Mouse (Mus musculus) left cerebral cortex, adult 2 months (tissue): ENCODE data around the gene Nfkb2. TPM values are rescaled to one million over a fixed set of nuclear protein-coding genes. Genes with fewer than 3 reads are reported as not detected.
A peak's percentile ranks its signal among the peaks of the same experiment; 100 is the strongest.

Experiments used
- DNase-seq, 2 experiments: peaks; one replicate each; pipeline ENCODE4 v3.0.0; 2021 to 2022; ENCODE audit warnings: low spot score in 2 of 2, mixed read lengths in 1 of 2; ENCODE audit errors: extremely low spot score in 1 of 2
- H3K27ac ChIP-seq: fragments of 200-600 bp; 2 replicates; pipeline ENCODE4 v1.8.1; 2022
- H3K4me3 ChIP-seq: fragments of 200-600 bp; 2 replicates; pipeline ENCODE4 v1.8.1; 2022
- CTCF ChIP-seq: fragments of 200-600 bp; IDR thresholded peaks from 2 replicates; pipeline ENCODE4 v1.8.1; 2022; ENCODE audit warnings: antibody characterized with exemption, mild to moderate bottlenecking, moderate library complexity
- intact Hi-C: fragments of 180-260 bp; cut with DNase I; formaldehyde crosslinking; loops from one replicate; pipeline ENCODE4 v1.15.1; 2025
- total RNA-seq, 2 experiments: library from RNA; stranded (reverse); gene quantifications; 2 replicates each; pipeline ENCODE4 v1.2.3; 2021

Nfkb2 gene
- total RNA-seq, 2 experiments from 2014 or later = 2.9 to 3.3 TPM

GRCm38 (mm10) chr19:46318031-46318471, 13.9 kb downstream of the Nfkb2 start:
- Histone ChIP-seq H3K27ac (peak overlapping the region; percentile 93), H3K4me3 (peak overlapping the region; percentile 44)
- TF ChIP-seq CTCF = no peak
- intact Hi-C loops = no loop called here
- DNase-seq = peak; percentile 70 to 71

- H3K27ac ChIP-seq = peak overlapping the region; percentile 93
- H3K4me3 ChIP-seq = peak overlapping the region; percentile 44
- DNase-seq = peak; percentile 90 to 92
- intact Hi-C loops = no loop called here
- no peak for TF ChIP-seq CTCF
These were observed 14.7 kb downstream of the Nfkb2 start for GRCm38 (mm10) chr19:46318586-46319378.

DNA sequence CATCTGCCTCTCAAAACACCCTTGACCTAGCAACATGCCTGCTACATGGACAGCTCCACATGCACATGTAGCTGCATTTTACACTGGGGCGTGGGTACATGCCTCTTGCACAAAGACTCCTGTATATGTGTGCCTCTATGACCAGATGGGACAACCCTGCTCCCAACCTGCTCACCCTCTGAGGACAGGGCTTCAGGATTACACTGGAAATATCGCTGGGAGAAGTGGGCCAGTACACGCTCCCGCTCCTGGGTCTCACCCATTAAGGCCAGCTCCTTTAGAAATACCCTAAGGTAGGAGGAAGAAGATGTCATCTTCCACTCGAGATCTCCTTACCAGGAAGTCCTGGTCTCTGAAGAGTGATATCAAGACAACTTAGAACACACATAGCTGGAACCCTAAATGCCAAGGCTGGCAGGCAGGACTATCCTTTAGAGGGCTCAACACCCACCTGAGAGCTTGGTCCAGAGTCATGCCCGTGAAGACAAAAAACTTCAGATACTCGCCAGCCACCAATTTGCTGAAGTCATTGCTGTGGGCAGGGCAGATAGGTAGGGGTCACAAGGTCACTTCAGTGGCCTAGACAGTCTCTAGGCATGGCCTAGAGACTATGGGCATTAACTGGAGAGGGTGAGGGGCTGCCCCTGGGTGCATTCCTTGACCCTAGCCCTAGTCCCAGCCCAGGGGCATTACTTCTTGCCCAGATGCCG, 16.1 kb downstream of the Nfkb2 start:
- H3K27ac ChIP-seq = peak overlapping the region; percentile 45
- no peak for DNase-seq

DNA sequence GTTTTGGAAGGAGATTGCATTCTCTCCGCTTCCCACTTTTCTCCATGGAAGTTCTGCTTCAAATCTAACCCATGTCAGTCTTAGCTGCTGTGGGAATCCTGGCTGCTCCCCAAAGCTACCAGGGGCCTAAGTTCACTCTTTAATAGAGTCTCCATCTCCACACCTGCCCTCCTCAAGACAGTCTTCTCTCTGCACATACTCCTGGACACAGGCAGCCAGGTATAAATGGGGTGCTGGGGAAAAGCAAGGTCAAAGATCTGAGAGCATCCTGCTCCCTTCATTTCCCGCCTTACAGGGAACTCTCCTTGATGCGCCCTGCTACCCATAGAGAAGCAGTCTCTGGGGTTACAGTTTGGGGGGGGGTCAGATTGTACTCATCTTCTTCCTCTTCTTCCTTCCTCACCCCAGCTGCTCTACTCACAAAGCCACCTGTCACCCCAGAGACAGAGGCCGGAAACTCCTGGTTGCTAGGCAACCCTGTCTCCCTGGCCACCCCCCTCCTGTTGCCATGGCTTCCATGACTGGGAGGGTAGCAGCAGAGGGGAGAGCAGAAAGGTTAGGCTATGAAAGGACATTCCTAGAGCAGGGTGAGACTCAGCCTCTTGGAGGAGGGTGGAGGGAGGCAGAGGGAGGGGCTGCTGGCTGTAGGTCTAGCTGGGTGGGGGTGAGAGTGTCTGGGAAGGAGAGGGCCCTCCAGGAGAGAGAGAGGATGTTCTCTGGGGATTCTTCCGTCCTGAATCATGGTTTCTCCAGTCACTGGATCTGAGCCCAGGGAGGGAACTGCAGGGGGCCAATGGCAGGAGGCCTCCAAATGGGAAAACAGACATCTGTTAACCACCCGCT, 17.2 kb downstream of the Nfkb2 start:
- peak; percentile 42 to 44 for DNase-seq
- peak overlapping the region; percentile 56 for H3K27ac ChIP-seq
- no peak overlapping the region for H3K4me3 ChIP-seq
- TF ChIP-seq CTCF = no peak
- intact Hi-C loops = no loop called here

More for the DNA sequence above, 16.1 kb downstream of the Nfkb2 start:
- TF ChIP-seq CTCF = no peak
- intact Hi-C loops = no loop called here
- no peak overlapping the region for H3K4me3 ChIP-seq

DNA sequence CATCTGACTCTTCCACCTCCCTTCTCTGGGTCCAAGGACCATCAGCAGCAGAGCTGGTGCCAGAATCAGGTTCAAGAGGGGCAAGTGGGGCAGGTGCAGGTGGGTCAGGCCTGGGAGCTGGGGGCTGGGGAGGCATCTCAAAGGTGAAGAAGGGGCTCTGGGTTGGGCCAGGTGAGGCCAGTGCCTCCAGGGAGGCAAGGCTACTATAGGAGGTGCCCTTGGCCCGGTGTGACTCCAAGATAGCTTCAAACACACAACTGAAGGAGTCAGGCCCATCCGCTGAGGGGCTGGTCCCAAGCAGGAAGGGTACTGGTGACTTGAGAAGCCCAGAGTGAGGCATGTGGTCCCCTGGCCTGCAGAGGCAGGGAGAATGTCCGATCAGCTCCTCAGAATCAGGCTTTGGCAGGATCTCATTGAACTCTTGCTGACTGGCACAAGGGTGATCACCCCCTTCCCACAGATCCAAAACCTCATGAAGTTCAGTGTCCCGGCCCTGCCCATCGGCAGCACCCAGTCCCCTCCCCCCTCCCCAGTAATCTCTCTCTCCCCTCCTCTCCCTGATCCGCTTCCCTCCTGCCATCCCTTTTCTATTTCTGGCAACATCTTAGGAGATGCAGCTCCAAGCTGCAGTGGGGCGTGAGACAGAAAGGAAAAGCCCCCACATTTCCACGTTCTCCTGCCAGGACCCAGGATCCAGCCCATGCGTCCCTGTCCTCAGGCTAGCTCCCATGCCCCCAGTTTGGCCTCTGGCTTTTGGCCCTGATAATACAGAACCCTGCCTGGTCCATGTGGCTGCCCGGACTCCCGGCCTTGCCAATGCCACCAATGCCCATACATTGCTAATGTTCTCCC, 18.2 kb downstream of the Nfkb2 start:
- no peak for TF ChIP-seq CTCF
- Histone ChIP-seq H3K27ac (peak overlapping the region; percentile 56), H3K4me3 (no peak overlapping the region)
- intact Hi-C loops = no loop called here
- DNase-seq = peak; percentile 24 to 30

DNA sequence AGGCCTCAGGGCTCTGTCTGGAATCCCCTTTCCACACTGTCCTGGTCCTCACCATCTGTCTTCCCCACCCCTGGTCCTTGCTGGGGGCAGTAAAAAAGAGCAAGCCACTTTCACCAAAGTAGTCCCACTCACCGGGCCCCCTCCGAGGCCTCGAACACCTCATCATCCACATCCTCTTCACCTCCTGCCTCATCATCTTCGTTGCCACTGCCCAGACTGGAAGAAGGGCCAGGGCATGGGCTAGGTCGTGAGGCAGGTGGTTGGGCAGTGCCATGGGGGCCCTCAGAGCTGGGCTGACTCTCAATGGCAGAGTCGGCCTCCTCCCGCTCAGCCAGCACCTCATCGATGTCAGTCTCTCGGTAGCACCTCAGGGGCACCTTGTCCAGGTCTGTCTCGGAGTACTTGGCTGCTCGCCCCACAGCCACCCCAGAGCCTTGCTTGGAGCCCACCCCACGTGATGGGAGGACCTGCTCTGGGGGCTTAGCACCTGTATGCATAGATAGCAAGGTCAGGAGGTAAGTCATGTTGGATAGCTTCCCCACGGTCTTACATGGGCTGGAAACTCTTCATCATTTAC, 19.0 kb downstream of the Nfkb2 start:
- no peak overlapping the region for H3K4me3 ChIP-seq
- H3K27ac ChIP-seq = peak overlapping the region; percentile 48
- no peak for TF ChIP-seq CTCF
- DNase-seq = no peak
- intact Hi-C loops = no loop called here

GRCm38 (mm10) chr19:46323716-46324115, 19.6 kb downstream of the Nfkb2 start:
- Histone ChIP-seq H3K27ac (no peak overlapping the region), H3K4me3 (no peak overlapping the region)
- intact Hi-C loops = no loop called here
- peak in 1 of 2 experiments; percentile 5 for DNase-seq
- TF ChIP-seq CTCF = no peak

DNA sequence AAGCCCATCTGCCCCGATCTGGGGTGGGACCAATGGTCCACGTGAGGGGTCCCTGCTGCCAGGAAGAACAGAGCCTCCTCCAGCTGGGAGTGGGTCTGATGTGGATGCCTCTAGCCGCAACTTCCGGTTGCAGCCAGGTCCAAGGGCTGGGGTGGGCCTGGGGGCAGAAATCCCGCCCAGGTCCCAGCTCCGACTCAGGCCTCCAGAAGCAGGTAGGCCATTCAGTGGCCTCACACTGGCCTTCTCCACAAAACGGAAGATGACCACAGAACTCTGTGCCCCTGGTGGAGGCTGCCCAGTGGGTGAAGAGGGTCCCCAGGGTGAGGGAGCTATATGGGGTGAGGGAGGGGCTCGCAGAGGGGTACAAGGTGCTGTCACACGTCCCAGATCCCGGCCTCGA, 20.2 kb downstream of the Nfkb2 start:
- peak in 1 of 2 experiments; percentile 9 for DNase-seq
- no peak for TF ChIP-seq CTCF
- Histone ChIP-seq H3K4me3 (no peak overlapping the region), H3K27ac (no peak overlapping the region)
- intact Hi-C loops = no loop called here

DNA sequence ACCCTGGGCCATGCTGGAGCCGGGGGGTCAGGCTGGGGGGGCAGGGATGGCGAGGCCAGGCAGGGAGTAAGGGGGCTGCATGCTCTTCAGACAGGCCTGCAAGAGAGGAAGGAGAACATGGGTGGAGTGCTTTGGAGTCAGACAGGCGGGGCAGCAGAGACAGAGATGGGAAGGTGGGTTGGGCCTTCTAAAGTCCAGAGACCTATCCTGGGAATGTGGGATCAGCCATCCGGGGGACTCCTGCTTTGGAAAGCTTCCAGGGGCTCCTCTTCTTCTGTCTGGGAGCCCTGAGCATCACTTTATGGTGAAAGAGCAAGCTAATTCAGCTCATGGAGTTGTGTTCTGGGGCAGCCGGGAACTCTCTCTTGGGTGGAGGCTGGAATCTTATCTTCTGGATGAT, 20.8 kb downstream of the Nfkb2 start:
- intact Hi-C loops = no loop called here
- DNase-seq = no peak
- TF ChIP-seq CTCF = no peak
- H3K27ac ChIP-seq = no peak overlapping the region
- H3K4me3 ChIP-seq = no peak overlapping the region

- H3K4me3 ChIP-seq = peak overlapping the region; percentile 63
- H3K27ac ChIP-seq = peak overlapping the region; percentile 87
- TF ChIP-seq CTCF = no peak
- intact Hi-C loops = no loop called here
- peak in 1 of 2 experiments; percentile 42 for DNase-seq
These were observed 22.1 kb downstream of the Nfkb2 start for GRCm38 (mm10) chr19:46326019-46326755.
